Mouse (Mus musculus): ENCODE results near the gene Abcf2.
"Not testable (repeated sequence)": the region's sequence is repeated elsewhere in the genome, so short reads cannot be mapped to it uniquely, and the experiment has no call there.

Gene Abcf2

GRCm38 (mm10) chr5:24586547-24587199, 9.4 kb upstream of the Abcf2 start, which contains the start of gene Chpf2:
TSS of gene Chpf2 (plus strand) at chr5:24586741.
- peak; percentile 68 to 78 for DNase-seq (ENCODE audit: low spot score in 2 of 2)

GRCm38 (mm10) chr5:24586106-24586505, 8.8 kb upstream of the Abcf2 start:
- DNase-seq (ENCODE audit: low spot score in 2 of 2) = no peak

- no peak for DNase-seq (ENCODE audit: low spot score in 2 of 2)
These were observed 1.1 kb upstream of the Abcf2 start for GRCm38 (mm10) chr5:24578109-24578963.

- no peak for DNase-seq (ENCODE audit: low spot score in 2 of 2)
These were observed 475 bp downstream of the Abcf2 start for GRCm38 (mm10) chr5:24576801-24577182.

GRCm38 (mm10) chr5:24575948-24576347, 1.3 kb downstream of the Abcf2 start:
- no peak for DNase-seq (ENCODE audit: low spot score in 2 of 2)

- DNase-seq (ENCODE audit: low spot score in 2 of 2) = no peak
These were observed 20.6 kb downstream of the Abcf2 start, which contains the start of gene 4931409K22Rik for GRCm38 (mm10) chr5:24556709-24557108. TSS of gene 4931409K22Rik (minus strand) at chr5:24556809.

- DNase-seq (ENCODE audit: low spot score in 2 of 2) = not testable (repeated sequence)
These were observed 21.9 kb downstream of the Abcf2 start for GRCm38 (mm10) chr5:24555335-24555734.

GRCm38 (mm10) chr5:24553621-24554244, 23.5 kb downstream of the Abcf2 start:
- DNase-seq (ENCODE audit: low spot score in 2 of 2) = no peak

- DNase-seq (ENCODE audit: low spot score in 2 of 2) = no peak
These were observed 26.0 kb downstream of the Abcf2 start for GRCm38 (mm10) chr5:24551317-24551688.

- no peak for DNase-seq (ENCODE audit: low spot score in 2 of 2)
These were observed 26.5 kb downstream of the Abcf2 start for GRCm38 (mm10) chr5:24550598-24551316.

- DNase-seq (ENCODE audit: low spot score in 2 of 2) = no peak
These were observed 34.6 kb downstream of the Abcf2 start for GRCm38 (mm10) chr5:24542643-24543042.

- no peak for DNase-seq (ENCODE audit: low spot score in 2 of 2)
These were observed 36.1 kb downstream of the Abcf2 start for GRCm38 (mm10) chr5:24541144-24541569.

GRCm38 (mm10) chr5:24540387-24541143, 36.7 kb downstream of the Abcf2 start, which contains the start of gene Asb10:
TSS of gene Asb10 (minus strand) at chr5:24540978.
- peak; percentile 18 to 42 for DNase-seq (ENCODE audit: low spot score in 2 of 2)

- no peak for DNase-seq (ENCODE audit: low spot score in 2 of 2)
These were observed 37.5 kb downstream of the Abcf2 start for GRCm38 (mm10) chr5:24539571-24540296.

- DNase-seq (ENCODE audit: low spot score in 2 of 2) = no peak
These were observed 39.6 kb downstream of the Abcf2 start for GRCm38 (mm10) chr5:24537618-24538017.

GRCm38 (mm10) chr5:24536511-24536910, 40.8 kb downstream of the Abcf2 start:
- no peak for DNase-seq (ENCODE audit: low spot score in 2 of 2)

- no peak for DNase-seq (ENCODE audit: low spot score in 2 of 2)
These were observed 41.5 kb downstream of the Abcf2 start for GRCm38 (mm10) chr5:24535731-24536130.

GRCm38 (mm10) chr5:24534292-24534691, 43.0 kb downstream of the Abcf2 start:
- no peak for DNase-seq (ENCODE audit: low spot score in 2 of 2)

- no peak for DNase-seq (ENCODE audit: low spot score in 2 of 2)
These were observed 43.9 kb downstream of the Abcf2 start for GRCm38 (mm10) chr5:24533391-24533790.

GRCm38 (mm10) chr5:24530042-24530689, 47.1 kb downstream of the Abcf2 start:
- peak; percentile 86 to 91 for DNase-seq (ENCODE audit: low spot score in 2 of 2)

Measured in urinary bladder, adult 18-20 months (tissue).